In the genomic region with DNA sequence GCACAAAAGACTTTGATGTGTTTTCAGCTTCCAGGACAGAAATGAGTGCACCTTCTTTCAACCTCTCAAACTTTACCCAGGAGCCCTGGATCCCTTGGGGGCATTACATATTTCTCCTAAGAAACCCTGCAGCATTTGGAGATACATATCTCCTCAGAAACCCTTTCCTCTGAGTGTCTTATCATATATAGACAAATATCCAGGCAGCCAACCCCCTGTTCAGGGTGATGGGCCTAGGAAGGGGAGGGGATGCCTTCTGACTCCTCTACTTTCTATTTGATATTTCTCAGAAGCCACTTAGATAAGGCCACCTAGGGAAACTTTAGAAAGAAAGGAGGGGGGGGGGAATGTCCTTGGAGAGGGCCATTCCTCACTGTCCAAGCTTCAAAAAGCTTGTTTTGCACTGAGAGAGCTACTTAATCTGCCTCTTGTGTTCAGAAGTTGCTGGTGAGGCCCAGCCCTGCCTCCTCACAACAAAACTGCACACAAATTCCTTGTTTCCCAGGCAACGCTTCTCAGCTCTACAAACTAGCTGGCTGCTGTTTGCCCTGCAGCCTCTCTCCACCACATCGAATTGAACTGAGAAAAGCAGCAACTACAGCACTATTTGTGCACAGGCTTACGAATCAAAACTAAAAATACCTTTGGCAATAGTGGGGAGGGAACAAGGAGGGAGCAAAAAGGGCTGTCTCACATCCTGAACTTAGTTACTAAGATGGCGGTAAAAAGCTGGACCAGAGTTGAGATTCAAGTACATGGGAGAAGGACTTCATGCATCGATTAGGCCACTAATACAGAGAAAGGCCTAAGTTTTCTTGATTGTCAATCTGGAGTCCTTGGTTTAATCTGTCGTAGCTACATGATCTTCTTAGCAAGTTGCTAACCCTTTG, we compare ENCODE assay signal across 8 mouse cellular contexts. TPM values are rescaled to one million over a fixed set of nuclear protein-coding genes. Genes with fewer than 3 reads are reported as not detected.
DNase-seq lines count a peak whose midpoint lies in the region; ATAC-seq lines count a peak whose summit lies in the region.

No protein-coding gene starts in this region.

- no peaks in the 10 kb centered on the region for H3K36me3 ChIP-seq in liver, embryonic 11.5 days (ENCODE audit: control insufficient read depth, insufficient read depth, low read length)

- H3K4me1 ChIP-seq in liver, embryonic 11.5 days (replicated peaks; ENCODE audit: control insufficient read depth, insufficient read depth, low read length) = no peaks in the 10 kb centered on the region

- no peak for ATAC-seq in liver, embryonic 11.5 days (replicated peaks; ENCODE audit: low FRiP score)

- H3K27ac ChIP-seq in liver, embryonic 11.5 days (ENCODE audit: low read depth, low read length) = no peak overlapping the region

- WGBS in liver, embryonic 11.5 days = 63% methylated on average over 6 of the region's 6 CpGs

- H3K4me3 ChIP-seq in liver, embryonic 11.5 days (ENCODE audit: low read depth, low read length) = no peak overlapping the region

- H3K9me3 ChIP-seq in liver, embryonic 11.5 days (ENCODE audit: control insufficient read depth, low read length) = no peaks in the 10 kb centered on the region

- peak; percentile 28 for DNase-seq in ES-CJ7 (ENCODE audit: low read depth, low spot score)
- DNase-seq in adrenal gland, postnatal 14 days = peak; percentile 68
- DNase-seq in frontal cortex, adult 2 months (ENCODE audit: extremely low spot score in 1 of 2, low spot score in 1 of 2) = peak; percentile 82 to 85
- peak; percentile 80 to 86 for DNase-seq in layer of hippocampus, adult 8-10 months (ENCODE audit: low spot score in 2 of 2)
- peak; percentile 86 for DNase-seq in lung, postnatal 36 days
- peak; percentile 74 to 86 for DNase-seq in right cerebral cortex, postnatal 36 days (ENCODE audit: low spot score in 2 of 2)
- no peak for DNase-seq in gastrocnemius, postnatal 14 days
- DNase-seq in liver, embryonic 11.5 days (ENCODE audit: low spot score) = no peak

- no peaks in the 10 kb centered on the region for H3K27me3 ChIP-seq in liver, embryonic 11.5 days (replicated peaks; ENCODE audit: control insufficient read depth, insufficient read depth, low read length)

- H3K4me2 ChIP-seq in liver, embryonic 11.5 days = no peak overlapping the region

- intact Hi-C loops in gastrocnemius, postnatal 14 days (cut with DNase I; ENCODE audit: low total_unique reads) = no loop called here

- H3K9ac ChIP-seq in liver, embryonic 11.5 days (ENCODE audit: low read depth, low read length) = no peak overlapping the region

RNA-seq across cellular contexts. Expression of gene Hepacam, which starts 7.6 kb away (rescaled TPM):
- 0.26 TPM in 2 replicates for total RNA-seq in adrenal gland, postnatal 14 days (2021)
- polyA plus RNA-seq in frontal cortex, adult 2 months (2012; rRNA removed) = 79.8 and 81.4 TPM in 2 replicates
- total RNA-seq in layer of hippocampus, adult 8-10 months (2022) = 10 to 100 TPM; 56.5 to 69.3 (median 64.2) TPM
- 1 to 10 TPM in 1 of 2 experiments, under 1 TPM in 1; 0.11 to 1.3 TPM for total RNA-seq in gastrocnemius, postnatal 14 days (2021)
- not detected in 2 replicates for polyA plus RNA-seq in liver, embryonic 11.5 days (2014; fragmentation: Nextera tagmentation; extraction: Ambion mirVana)

RNA-seq across cellular contexts. Expression of gene Ccdc15, which starts 11.3 kb away (rescaled TPM):
- total RNA-seq in adrenal gland, postnatal 14 days (2021) = 2.9 and 4.2 TPM in 2 replicates
- 1.6 and 1.8 TPM in 2 replicates for polyA plus RNA-seq in frontal cortex, adult 2 months (2012; rRNA removed)
- total RNA-seq in layer of hippocampus, adult 8-10 months (2022) = 1 to 10 TPM; 2.3 to 3.4 (median 2.4) TPM
- 1 to 10 TPM; 1.2 to 1.4 TPM for total RNA-seq in gastrocnemius, postnatal 14 days (2021)
- 6.4 and 6.6 TPM in 2 replicates for polyA plus RNA-seq in liver, embryonic 11.5 days (2014; fragmentation: Nextera tagmentation; extraction: Ambion mirVana)

RNA-seq across cellular contexts. Expression of gene Robo4, which starts 42.1 kb away (rescaled TPM):
- 30.9 and 37.3 TPM in 2 replicates for total RNA-seq in adrenal gland, postnatal 14 days (2021)
- polyA plus RNA-seq in frontal cortex, adult 2 months (2012; rRNA removed) = 5.6 and 5.8 TPM in 2 replicates
- 1 to 10 TPM; 5.4 to 9.2 (median 6.5) TPM for total RNA-seq in layer of hippocampus, adult 8-10 months (2022)
- 10 to 100 TPM; 16.7 to 23.6 TPM for total RNA-seq in gastrocnemius, postnatal 14 days (2021)
- polyA plus RNA-seq in liver, embryonic 11.5 days (2014; fragmentation: Nextera tagmentation; extraction: Ambion mirVana) = 7.6 and 8.5 TPM in 2 replicates

Comparison
In these comparisons a context has a peak if more than half of its experiments do, and no peak if none do; other contexts are left out.
1. DNase-seq: peak in ES-CJ7 (single experiment), adrenal gland, postnatal 14 days (single experiment), frontal cortex, adult 2 months (2 of 2), layer of hippocampus, adult 8-10 months (2 of 2), lung, postnatal 36 days (single experiment) and right cerebral cortex, postnatal 36 days (2 of 2); none in gastrocnemius, postnatal 14 days (single experiment) and liver, embryonic 11.5 days (single experiment).
2. RNA of gene Hepacam, which starts 7.6 kb away (total RNA-seq): 56.5 to 69.3 TPM in layer of hippocampus, adult 8-10 months; 0.11 to 1.3 TPM in gastrocnemius, postnatal 14 days and 0.26 TPM in adrenal gland, postnatal 14 days; every median in the first group is over 10 times any median in the second.